Mouse (Mus musculus) heart, postnatal 14 days (tissue): Measurements from ENCODE around the gene Ric1. TPM values are rescaled to one million over a fixed set of nuclear protein-coding genes. Genes with fewer than 3 reads are reported as not detected.

Experiments used
- DNase-seq, 2 experiments: peaks; one replicate each; pipeline ENCODE4 v3.0.0; 2021 to 2022
- intact Hi-C: fragments of 180-260 bp; cut with DNase I; formaldehyde crosslinking; loops from one replicate; pipeline ENCODE4 v1.15.1; 2025
- total RNA-seq, 2 experiments: library from RNA; stranded (reverse); gene quantifications; 2 replicates each; pipeline ENCODE4 v1.2.3; 2021

Gene Ric1
- total RNA-seq, 2 experiments from 2014 or later: 27.3 to 30.8 TPM

DNA sequence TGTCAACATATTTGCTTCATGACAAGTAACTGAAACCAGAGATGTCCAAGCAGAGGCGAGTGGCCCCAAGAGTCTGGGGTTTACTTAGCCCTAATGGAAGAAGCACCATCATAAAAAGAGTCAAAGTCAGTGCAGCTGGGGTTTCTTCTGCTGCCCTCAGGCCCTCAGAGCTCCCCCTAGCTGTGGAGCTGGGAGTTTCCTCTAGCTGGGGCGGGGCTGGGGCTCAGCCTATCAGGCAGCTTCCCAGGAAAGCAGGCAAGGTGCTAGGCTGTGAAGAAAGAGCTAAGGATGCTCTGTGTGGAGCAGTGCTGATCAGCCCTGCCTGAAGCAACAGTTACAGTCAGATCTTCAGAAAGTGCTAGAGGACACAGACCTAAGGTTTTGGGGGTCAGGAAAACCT lies 74.9 kb downstream of the Ric1 start:
- DNase-seq: peak in 1 of 2 experiments; percentile 12
- intact Hi-C loops: no loop called here

DNA sequence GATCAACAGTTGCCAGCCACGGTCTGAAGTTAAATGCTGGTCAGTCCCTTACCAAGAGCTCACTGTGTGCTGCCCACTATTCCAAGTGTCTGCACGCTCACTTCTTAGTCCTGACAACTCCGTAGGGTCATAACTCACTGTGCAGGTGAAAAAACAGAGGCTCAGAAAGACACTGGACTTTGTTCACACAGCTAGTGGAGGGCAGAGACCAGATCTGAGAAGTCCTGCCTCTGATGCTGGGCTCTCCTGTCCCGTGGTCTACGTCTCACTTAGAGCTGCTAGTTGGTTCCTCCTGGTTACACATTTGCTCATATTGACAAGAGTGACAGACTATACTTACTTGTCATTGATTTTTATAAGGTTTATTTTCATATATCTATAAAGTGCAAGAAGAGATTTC lies 76.9 kb downstream of the Ric1 start:
- intact Hi-C loops: no loop called here
- DNase-seq: no peak

DNA sequence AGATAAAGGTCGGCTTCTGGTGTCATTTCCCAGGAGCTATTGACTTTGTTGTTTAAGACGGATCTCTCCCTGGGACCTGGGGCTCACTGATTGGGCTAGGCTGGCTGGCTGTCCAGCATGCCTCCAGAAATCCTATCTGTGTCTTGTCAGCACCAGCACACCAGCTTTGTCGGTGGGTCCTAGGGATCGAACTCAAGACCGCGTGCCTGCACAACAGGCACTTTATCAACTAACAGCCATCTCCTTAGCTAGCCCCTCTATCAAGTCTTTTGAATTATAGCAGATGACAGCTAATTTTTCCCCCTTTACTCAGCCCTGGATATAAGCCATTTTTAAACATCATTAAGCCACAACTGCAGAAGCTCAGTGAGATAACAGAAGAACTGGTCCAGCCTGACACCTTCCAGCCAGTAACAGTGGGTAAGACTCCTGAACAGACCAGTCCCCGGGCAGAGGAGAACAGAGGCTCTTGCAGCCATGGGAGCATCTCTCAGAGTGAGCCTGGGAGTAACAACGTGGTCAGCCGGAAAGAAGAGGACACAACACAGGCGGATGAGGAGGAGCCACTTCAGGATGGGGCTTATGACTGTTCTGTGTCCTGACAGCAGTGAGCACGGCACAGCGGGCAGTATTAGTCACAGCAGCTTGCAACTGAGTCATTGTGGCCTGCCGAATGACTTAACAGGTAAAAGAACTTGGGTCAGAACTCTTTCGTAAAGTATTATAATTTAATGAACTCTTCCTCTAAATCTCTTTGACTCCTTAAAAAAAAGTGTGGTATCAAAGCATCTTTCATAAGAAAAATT lies 81.7 kb downstream of the Ric1 start:
- intact Hi-C loops: no loop called here
- no peak for DNase-seq

DNA sequence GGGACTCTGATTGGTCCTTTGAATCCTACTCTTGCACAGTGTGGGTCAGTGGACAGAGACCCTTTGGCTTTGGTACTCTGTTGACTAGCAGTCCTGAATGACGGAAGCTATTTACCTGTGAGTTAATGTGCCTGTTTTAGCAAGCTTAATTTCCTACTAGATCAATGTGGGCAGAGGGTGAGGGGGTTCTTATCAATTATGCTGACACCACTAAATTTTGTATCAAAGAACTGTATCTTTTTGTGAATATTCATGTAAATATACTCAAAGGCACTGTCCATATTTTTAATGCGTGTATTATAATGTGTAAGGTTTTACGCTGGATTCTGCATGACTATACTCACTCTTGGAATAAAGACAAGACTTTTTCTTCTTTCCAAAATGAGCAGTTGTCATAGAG lies 82.6 kb downstream of the Ric1 start:
- intact Hi-C loops: no loop called here
- no peak for DNase-seq

DNA sequence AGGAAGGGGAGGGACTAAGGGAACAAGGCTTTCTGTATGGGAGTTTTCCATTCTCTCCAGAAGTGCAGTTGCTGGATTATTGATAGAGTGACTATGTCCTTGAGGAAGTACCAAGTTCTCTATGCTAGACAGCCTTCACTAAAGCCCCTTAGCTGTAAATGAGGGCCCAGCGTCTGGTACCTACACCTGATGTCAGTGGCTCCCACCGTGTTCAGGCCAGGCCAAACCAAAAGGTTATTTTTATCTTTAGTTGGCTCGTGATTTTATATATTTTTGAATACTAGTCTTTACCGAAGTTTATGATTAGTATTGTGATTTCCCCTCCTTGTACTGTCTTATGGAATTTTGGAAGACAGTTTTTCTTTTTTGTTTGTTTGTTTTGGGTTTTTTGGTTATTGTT lies 85.4 kb downstream of the Ric1 start:
- no peak for DNase-seq
- intact Hi-C loops: no loop called here

DNA sequence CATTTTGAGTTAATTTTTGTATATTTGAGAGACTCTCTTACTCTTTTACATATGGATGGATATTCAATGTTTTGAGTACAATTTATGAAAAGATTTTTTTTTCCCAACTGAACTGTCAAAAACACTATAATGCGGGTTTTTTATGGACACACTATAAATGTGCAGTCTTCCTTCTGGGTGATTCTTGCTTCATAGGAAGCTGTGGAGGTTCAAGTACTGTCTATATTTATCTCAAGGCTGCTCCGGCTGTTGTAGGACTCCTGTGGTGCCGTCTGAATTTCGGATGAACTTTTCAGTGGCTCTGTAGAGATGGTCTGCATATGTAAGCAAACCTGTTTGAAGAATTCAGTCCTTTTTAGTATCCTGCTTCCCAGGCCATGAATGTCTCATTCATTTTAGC lies 86.1 kb downstream of the Ric1 start:
- intact Hi-C loops: no loop called here
- no peak for DNase-seq

DNA sequence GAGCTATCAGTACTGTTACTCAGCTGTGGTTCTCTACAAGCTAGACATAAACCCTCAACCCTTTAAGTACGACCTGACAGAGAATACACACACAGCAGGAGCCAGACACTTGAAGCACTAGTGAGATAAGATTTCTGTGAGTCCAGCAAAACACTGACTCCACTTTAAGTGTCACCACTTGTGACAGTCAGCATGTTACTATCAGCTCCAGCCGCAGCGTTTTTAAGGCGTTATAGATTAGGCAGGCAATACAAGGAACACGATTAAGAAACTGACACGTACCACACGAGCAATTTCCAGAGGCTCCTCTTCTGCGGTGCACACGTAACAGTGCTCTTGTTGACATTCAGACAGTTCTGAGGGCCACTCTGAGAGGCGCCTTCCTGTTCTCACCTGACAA lies 88.8 kb downstream of the Ric1 start:
- no peak for DNase-seq
- intact Hi-C loops: no loop called here

DNA sequence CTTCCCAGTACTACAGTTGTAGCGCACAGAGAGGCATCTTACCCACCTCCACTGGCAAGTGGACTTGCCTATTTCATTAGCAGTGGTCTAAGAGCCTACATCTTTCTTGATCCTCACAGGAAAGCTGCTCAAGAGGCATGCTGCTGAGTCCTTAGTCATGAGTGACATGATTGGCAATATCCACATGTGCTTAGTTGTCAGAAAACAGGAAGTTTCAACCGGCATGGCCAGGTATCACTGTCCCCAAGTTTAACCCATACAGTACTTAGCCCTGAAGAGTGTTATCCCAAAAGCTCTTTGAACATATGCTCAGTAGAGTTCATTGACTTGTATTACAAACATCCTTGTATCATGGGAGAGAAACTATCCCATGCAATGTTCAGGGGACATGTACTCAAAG lies 90.0 kb downstream of the Ric1 start:
- intact Hi-C loops: no loop called here
- no peak for DNase-seq

DNA sequence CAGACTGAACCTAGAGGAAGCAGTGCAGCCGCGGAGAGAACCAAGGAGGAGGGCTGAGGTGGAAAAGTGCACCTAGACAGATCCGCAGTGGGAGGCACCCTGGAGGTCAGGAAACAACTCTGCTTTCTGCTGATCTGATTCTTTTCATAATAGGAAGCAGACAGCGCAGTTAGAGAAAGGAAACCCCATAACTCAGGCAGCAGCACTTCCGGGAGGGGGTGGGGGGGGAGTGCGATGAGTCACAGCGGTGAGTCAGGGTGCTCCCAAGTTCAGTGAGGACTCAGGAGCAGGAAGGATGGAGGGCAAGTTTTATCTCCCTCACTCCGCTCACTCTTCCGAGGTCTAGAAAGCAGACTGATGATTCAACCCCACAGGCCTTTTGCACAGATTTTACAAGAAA lies 119.0 kb downstream of the Ric1 start:
- peak in 1 of 2 experiments; percentile 6 for DNase-seq
- intact Hi-C loops: no loop called here

DNA sequence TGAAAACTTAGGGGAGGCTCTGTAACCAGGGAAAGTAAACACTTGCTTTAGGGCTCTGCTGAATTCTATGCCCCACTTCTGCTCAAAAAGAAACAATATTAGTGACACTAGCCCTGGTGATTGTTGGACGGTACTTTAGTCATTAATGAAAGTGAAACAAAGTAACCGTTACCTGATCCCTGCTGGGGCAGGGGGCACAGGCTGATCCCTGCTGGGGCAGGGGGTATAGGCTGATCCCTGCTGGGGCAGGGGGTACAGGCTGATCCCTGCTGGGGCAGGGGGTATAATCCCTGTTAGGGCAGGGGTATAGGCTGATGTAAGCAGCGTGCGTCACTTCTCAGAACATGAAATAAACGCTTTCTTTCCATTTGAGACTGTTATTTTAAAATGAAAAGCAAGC lies 119.4 kb downstream of the Ric1 start:
- intact Hi-C loops: no loop called here

DNA sequence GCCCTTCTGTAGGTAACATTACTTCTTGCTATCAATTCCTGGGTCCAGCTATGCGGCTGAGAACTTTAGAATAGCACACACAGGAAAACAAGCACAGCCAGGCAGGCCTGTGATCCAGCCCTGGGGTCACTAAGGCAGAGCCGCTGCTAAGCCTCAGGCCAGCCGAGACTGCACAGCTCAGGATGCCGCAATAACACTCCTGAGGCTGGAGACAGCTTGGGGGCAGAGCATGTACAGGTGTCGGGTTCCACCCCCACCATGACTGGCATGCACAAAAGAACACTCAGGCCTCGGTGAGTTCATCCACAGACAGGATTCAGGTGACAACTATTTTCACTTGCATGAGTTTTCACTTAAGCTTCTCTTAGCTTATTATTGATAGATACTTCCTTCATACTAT lies 120.1 kb downstream of the Ric1 start:
- intact Hi-C loops: no loop called here
- DNase-seq: no peak

More for the DNA sequence above, 119.4 kb downstream of the Ric1 start:
- DNase-seq: no peak

DNA sequence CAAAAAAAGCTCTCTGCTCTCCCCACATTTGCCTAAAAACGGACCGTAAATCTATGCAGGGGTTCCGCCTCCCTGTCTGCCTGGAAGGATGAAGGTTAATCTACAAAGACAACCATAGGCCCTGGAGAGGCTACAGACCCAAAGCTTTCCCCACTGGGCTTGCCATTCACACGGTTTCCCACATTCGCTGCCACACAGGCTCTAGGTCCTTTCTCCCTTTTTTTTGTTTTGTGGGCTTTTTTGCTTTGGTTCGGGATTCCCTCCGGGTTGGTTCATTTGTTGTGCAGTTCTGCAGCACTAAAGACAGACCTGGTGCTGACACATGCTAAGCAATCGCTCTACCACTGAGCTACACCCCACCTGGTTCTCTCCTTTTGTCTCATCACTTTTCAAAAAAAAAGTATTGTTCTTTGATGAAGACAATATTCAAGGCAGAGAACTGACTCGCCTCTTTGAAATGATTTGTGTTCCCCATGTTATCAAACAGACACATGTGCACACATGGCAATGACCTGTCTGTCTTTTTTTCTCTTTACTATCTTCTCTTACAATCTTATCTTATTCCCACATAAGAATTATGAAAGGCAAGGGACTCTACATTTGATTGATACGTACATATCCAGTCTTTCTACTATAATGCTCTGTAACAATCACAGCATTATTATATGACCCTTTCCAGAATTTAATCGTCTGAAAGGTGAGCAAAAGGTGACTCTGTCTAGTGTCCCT lies 121.3 kb downstream of the Ric1 start:
- no peak for DNase-seq
- intact Hi-C loops: no loop called here

DNA sequence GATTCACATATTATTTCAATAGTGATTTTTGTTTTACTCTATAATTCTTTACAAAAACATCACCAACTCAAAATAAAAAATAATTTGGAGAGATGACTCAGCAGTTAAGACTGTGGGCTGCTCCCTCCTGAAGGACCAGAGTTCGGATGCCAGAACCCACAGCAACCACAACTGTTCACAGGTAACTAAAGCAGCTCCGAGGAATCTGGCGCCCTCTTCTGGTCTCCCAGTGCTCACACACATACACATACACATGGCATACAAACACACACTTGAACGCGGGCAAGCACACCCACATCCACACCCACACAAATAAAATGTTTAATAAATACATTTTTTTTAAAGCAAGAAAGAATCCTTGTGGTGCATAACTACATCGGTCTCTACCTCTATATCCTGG lies 122.7 kb downstream of the Ric1 start:
- no peak for DNase-seq
- intact Hi-C loops: loop anchor here (5.0 kb wide), 1 partner anchor 168 kb away; the partner anchor contains the start of gene Ranbp6

DNA sequence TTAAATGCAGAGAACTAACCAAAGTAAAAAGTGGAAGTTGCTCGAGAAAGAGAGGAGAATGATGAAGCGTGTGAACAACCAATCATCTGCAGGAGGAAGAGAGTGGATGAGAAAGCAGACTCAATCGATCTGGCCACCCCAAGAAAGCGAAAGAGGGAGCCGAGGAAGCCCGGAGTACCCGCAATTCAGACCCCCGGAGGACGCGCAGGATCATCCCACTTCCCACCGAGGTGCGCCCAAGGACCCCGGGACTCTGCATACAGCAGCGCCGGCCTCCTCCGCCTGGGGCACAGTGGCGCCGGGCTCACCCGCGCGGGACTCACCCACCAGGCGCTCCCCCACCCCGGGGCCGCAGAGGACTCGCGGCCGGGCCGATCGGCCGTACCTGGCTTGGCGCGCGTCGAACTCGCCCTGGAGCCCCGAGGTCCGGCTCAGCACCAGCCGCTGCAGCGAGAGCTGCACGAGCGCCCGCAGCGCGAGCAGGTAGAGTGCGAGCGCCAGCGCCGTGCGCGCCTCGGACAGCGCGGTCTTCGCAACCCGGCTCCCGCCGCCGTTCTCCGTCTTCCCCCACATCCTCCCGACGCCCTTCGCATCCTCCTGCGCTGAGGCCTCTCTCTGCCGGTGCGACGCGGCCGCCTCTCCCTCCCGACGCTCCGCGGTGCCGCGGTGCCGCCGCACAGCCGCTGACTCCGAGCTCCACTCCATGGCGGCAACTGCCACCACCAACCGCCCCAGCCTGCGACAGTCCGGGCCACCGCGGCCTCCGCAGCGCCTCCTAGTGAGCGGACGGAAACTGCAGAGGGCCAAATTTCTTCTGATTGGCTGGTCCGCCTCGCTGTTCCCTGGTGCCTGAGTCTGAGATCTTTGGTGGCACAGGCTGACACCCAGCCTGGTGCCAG lies 125.8 kb downstream of the Ric1 start, which contains the start of gene Ermp1:
Ermp1 (minus strand) TSS at position 765 of the 899 bp plus-strand sequence.
- peak; percentile 96 to 99 for DNase-seq
- intact Hi-C loops: loop anchor here (5.0 kb wide), 1 partner anchor 164 kb away; the partner anchor contains the start of gene Ranbp6

DNA sequence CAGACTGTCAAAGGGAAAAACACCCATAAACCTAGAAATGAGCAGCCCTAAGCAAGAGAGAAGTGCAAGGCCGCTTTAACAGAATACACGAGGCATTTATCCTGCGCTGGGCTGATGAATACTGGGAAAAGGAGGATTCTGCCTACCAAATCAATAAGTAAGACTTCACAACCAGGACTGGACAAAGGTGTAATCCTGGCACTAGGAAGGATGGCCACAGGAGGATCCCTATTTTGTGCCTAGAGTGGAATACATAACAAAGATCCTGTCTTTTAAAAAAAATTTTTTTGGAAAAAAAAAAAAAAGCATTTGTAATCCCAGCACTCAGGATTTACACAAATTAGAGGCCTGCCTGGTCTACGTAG lies 126.5 kb downstream of the Ric1 start:
- intact Hi-C loops: loop anchor here (5.0 kb wide), 1 partner anchor 164 kb away; the partner anchor contains the start of gene Ranbp6
- no peak for DNase-seq

DNA sequence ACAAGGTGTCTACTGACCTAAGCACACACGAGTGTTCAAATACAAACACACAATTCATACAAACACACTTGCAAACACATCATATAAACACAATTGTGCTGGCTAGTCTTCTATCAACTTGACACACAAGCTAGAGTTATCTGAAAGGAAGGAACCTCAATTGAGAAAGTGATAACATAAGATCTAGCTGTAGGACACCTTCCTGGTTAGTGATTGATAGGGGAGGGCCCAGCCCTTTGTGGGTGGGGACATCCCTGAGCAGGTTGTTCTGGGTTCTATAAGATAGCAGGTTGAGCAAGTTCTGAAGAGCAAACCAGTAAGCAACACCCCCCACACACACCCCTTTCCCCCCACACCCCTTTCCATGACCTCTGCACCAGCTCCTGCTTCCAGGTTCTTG lies 127.6 kb downstream of the Ric1 start:
- DNase-seq: no peak
- intact Hi-C loops: loop anchor here (5.0 kb wide), 1 partner anchor 163 kb away; the partner anchor contains the start of gene Ranbp6

DNA sequence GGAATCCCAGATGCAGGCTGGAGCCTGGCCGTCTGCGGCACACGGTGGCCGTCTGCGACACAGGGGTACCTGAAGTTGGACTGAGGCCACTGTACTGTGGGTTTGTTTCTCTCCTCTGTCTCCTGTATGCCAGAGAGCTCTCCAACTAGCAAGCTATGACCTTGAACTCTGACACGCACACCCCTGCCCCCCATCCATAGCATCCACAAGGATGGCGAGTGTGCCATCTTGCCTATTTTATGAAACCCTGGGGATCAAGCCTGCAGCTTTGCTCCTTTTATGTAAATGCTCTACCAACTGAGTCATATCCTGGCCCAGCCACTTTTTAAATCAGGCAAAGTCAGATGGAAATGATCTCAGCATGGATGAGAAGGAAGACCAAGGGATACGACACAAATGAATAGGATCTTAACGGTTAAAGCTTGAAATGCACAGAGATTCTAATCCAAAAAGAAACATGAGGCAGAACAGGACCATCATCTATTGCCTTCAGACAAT lies 131.7 kb downstream of the Ric1 start:
- no peak for DNase-seq
- intact Hi-C loops: no loop called here

DNA sequence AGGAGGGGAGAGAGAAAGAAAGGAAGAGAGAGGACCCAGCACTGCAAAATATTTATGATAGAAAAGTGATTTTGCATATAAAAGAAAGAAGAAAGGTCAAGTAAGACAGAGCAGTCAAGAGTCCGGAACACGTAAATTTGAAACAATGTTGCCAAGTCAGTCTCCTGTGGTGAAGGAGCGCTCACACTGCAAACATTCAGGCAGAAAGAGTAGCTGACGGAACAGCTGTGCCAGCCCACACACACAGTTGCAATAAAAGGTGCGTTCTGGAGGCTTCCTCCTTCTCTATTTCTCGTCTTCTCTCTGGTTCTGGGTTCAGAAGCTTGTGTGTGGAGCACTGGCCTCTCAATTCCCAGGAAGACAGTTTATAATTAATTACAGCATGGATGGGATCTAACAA lies 133.1 kb downstream of the Ric1 start:
- intact Hi-C loops: no loop called here
- DNase-seq: no peak

DNA sequence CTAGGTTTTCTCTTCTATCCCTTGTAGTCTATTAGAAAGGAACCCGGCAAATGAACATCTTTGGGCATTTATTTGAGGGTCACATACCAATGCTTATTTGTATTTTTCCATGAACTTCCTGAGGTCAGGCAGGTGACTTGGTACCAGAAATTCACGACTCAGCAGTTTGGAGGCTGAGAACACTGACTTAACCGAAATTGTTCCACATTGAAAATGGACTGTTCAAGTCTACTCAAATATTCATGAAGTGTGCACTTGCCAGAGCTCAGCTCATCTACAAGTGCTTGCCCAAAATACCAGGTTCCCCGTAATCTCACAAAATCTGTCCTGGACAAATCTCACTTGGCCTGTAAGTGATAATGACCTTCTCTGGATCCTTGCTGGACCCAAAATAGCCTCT lies 133.9 kb downstream of the Ric1 start:
- intact Hi-C loops: no loop called here
- no peak for DNase-seq
